Mouse (Mus musculus) left cerebral cortex, postnatal 25 days (tissue): ENCODE measurements around the gene Edc3. TPM values are rescaled to one million over a fixed set of nuclear protein-coding genes. Genes with fewer than 3 reads are reported as not detected.
A peak's percentile ranks its signal among the peaks of the same experiment; 100 is the strongest.
"Not testable (repeated sequence)": the region's sequence is repeated elsewhere in the genome, so short reads cannot be mapped to it uniquely, and the experiment has no call there.

ENCODE experiments used
- DNase-seq, 2 experiments: peaks; one replicate each; pipeline ENCODE4 v3.0.0; 2022; ENCODE audit warnings: low spot score in 2 of 2, mixed read lengths in 1 of 2
- intact Hi-C: fragments of 180-260 bp; cut with DNase I; formaldehyde crosslinking; loops from one replicate; pipeline ENCODE4 v1.15.1; 2025
- total RNA-seq, 2 experiments: library from RNA; stranded (reverse); gene quantifications; 2 replicates each; pipeline ENCODE4 v1.2.3; 2021

The Edc3 gene
- total RNA-seq, 2 experiments from 2014 or later: 12.9 to 13.5 TPM

DNA sequence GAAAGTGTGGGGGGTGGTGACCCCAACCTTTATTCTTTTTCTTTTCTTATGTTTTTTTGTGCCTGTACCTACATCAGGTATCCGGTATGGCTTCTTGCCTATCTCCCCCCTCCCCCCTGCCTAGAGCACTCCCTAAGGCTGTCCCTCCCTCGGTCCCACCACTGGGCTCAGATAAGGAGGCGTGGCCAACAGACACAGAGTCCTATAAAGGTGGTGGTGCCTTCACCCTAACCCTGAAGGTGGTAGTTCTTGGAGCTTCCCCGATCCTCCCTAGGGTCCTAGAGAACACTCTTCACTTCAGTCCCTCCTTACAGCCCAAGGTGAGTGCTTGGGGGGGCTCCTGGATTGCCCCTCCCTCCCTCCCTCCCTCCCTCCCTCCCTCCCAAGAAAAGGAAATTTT lies 11.0 kb upstream of the Edc3 start:
- intact Hi-C loops: no loop called here
- no peak for DNase-seq

DNA sequence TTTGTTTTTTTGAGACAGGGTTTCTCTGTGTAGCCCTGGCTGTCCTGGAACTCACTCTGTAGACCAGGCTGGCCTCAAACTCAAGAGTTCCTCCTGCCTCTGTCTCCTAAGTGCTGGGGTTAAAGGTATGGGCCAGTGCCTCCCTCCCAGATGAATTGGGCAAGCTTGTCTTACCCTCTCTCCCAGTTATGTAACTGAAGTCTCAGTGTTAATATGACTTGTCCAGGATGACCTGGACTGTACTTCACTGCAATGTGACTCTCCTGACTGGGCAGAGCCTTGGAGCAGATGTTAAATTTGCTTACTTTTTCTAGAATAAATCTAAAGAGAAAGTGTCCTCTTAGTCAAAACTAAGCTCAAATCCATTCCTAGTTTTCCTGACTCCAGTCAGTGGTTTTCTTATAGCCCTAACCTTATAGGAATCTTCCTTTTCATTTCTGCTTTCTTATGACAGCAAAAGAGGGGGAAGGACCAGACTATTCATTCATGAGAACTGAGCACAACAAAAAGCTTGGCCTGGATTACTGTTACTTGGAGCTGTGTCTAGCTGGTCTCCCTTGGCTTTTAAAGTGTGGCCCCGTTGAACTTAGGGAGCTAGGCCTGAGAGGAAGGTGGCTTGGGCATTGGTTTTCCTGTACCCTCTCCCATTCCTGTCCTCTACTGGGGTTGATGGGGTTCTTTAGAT lies 9.7 kb upstream of the Edc3 start:
- DNase-seq: peak; percentile 38 to 69
- intact Hi-C loops: no loop called here

DNA sequence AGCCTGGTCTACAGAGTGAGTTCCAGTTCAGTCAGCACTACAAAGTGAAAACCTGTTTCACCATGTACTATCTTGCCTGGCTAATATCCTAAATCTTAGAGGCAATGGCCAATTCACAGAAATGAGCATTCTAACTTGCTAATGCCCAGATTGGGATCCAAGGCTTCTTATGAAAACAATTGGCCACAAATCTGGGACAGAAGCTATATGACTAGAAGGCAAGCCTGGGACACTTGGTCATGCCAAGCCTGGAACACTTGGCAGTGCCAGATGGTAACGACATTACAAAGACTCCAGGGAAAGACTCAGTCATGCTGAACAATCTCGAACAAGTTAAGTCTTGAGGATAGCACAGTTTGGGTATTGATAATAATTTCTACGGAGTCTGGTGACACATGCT lies 1.8 kb upstream of the Edc3 start:
- intact Hi-C loops: no loop called here

DNA sequence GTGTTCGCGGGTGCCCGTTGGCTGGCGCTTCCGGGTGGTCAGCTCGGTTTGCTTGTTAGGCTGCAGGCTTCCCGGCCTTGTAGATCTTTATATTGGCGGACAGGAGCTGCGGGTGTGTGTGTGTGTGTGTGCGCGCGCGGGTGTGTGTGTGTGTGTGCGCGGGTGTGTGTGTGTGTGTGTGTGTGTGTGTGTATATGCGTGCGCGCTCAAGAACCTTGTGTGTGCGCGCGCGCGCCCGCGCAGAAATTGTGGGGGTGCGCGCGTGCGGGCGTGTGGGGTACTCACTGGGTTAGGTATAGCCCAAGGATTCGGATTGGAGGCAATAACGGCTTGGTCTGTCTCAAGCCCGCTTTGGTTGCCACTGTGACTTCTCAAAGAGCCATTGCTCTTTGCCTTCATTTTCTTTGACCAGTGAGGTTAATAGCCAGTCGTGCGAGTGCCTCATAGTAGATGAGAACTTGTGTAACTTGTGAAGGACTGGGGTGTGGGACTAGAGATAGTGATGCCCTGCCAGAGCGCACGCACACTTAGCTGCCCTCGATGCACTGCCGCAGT lies 457 bp downstream of the Edc3 start:
- DNase-seq: peak; percentile 64 to 65
- intact Hi-C loops: no loop called here

More for the DNA sequence above, 1.8 kb upstream of the Edc3 start:
- no peak for DNase-seq

DNA sequence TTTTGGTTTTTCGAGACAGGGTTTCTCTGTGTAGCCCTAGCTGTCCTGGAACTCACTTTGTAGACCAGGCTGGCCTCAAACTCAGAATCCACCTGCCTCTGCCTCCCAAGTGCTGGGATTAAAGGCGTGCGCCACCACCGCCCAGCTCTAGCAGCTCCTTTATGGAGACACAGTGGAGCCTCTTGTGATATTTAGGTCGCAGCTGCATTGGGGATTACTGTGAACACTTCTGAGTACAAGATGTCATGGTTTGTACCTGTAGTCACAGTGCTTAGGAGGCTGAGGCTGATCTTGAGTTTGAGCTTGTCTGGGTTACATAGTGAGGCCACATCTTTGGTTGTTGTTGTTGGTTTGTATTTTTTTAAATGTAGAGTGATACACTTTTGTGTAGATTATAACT lies 1.9 kb downstream of the Edc3 start:
- DNase-seq, intact Hi-C loops: not testable (repeated sequence)

DNA sequence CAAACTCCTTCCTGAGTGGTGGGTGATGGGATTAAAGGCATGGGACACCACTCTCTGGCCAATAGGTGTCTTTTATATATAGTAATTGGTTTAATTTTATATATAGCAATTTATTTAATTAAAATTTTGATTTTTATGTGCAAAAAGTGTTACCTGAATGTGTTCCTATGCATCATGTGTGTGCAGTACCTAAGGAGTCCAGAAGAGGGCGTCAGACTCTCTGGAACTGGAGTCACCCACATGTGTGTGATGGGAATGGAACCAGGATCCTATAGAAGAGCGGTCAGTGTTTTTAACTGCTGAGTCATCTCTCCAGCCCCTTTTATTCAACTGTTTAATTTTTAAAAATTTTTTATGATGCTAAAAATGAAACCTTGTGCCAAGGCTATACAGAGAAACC lies 3.9 kb downstream of the Edc3 start:
- DNase-seq: no peak

DNA sequence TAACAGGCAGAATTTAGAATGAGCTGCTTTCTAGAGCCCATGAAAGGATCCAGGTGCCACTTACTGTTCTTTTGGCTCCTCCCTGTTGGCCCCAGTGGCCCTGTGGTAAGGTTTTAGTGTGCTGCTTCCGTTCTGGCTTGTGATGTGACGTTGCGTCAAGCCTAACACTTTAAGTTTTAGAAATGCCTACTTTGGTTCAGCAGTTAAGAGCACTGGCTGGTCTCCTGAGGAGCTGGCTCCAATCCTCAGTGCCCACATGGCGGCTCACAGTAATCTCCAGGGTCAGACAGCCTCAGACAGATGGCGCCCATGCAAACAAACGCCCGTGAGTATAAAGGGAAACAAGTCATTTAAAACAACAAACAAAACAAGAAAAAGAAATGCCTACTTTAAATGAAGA lies 10.1 kb downstream of the Edc3 start:
- intact Hi-C loops: no loop called here
- DNase-seq: no peak

More for the DNA sequence above, 3.9 kb downstream of the Edc3 start:
- intact Hi-C loops: no loop called here

DNA sequence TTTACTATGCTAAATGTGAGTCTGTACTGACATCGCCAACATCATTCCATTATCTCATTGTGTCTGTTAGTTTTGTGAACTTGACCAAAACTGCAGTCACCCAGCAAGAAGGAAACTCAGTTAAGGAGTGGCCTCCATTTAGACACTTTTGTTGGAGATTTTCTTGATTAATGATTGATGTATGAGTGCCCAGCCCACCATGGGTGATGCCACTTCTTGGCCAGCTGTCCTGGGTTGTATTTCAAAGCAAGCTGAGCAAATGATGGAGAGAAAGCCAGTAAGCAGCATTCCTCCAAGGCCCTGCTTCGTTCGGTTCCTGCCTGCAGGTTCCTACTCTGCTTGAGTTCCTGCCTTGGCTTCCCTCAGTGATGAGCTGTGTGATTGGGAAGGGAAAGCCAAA lies 12.4 kb downstream of the Edc3 start:
- DNase-seq: no peak
- intact Hi-C loops: no loop called here

DNA sequence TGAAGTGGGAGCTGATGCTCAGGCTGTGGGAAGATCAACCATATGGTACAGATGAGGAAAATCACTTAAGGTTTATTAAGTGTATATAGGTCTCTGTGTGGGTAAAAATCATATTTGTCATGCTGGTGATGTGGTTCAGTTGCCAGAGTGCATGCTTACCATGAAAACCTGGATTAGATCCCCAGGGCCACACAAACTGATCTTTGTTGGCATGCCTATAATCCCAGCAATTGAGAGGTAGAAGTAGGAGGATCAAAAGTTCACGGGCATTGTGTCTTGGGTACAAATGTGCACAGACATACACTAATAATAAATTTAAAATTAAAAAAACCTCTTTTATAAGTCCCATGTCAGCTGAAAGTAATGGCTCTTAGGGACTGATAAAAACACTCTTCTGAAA lies 14.0 kb downstream of the Edc3 start:
- intact Hi-C loops: no loop called here
- DNase-seq: no peak

DNA sequence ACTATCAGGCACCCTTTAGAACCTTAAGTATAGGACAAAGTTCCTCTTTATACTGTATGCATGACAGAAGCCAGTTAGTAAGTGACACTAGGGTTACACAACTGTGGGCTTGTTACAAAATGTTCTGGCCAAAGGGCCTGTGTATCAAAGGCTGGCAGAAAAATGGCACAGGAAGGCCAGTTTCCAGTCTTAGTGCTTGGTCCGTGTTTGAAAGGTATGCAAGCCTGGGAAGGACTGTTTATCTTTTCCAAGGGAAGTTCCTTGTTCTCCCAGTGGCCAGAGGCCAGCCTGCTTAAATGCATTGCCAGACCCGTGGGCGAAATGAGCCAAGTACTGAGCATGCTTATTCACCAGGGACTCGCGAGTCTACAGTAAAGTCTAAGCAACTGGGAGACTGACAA lies 15.0 kb downstream of the Edc3 start:
- peak; percentile 44 to 50 for DNase-seq
- intact Hi-C loops: no loop called here

DNA sequence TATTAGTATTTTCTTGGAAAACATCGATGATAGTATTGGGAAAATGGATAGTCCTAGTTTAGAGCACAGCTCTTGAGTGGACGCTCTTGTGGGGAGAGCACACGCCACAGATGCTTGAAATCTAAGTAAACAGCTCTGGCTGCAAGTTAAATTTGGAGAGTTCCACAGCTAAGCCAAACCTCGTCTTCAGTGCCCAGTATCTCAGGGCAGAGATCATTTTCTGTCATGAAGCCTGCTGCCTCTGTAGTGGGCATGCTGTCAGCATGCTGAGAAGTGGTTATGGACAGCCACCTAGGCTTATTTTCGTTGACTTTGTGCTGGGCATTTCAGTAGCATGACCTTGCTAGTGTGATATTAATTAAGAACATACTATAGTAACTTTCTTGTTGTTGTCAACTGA lies 15.5 kb downstream of the Edc3 start:
- DNase-seq: no peak
- intact Hi-C loops: no loop called here

DNA sequence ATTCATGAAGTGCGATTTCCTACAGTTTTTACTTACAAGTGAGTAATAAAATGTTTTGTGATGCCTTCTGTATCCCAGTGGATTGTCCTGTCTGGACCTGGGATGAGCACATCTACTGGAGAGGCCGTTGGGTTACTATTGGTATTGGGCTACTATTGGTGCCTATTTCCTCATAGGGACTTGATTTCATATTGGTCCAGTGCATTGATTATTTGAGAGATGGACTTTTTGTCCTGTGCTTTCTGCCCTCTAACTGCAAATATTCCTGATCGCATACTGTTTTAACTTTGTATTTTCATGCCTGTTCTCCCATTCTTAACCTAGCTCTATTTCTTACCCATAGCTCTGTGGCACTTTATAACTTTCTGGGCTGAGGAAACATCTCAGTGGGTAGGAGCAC lies 16.4 kb downstream of the Edc3 start:
- intact Hi-C loops: no loop called here
- no peak for DNase-seq

DNA sequence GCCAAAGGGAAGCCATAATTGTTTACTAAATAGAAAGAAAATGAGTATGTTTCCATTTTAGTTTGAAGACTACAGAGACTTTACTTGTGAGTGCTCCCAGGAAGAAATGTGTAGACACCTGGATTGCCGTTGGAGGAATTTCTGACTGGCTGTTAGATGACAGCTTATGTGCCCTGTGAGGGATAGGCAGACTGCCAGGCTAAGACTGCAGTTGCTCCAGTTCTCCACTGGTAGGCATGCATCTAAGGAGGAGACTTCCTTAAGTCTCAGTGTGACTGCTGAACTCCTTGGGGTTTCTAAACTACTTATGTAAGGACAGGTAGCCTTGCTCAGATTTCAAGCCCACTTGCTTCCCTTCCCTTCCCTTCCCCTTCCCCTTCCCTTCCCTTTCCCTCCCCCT lies 20.0 kb downstream of the Edc3 start:
- intact Hi-C loops: no loop called here
- no peak for DNase-seq

DNA sequence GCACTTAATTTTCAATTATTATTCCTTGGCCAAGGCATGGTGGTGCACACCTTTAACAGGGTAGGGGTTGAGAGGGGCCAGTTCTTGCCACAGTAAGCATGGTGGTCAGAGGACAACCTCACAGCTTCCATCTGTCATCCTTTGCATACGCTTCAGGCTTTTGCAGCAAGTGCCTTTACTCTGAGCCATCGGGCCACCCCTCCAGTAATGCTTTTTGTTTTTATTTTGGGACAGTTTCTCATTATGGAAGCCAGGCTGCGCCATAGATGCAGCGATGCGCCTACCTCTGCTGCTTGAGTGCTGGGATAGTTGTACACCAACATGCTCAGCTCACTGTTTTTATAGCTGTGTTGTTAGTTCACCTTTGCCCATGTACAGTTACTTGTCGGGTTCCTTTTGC lies 25.3 kb downstream of the Edc3 start:
- no peak for DNase-seq
- intact Hi-C loops: no loop called here

DNA sequence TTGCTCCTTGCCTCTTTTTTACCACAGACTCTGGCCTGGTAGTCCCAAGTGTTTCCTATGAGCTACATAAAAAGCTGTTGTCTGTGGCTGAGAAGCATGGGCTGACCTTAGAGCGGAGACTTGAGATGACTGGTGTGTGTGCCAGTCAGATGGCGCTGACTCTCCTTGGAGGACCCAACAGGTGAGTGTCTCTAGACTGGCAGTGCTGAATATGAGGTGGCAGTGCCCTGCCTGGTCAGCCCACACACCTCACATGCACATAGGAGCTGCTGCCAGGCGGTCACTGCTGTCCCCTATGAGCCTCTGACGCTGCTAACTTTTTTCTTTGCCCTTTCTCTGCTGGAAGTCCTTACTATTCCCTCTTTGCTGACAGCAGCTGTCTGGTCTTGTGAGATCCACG lies 31.5 kb downstream of the Edc3 start:
- intact Hi-C loops: no loop called here
- DNase-seq: no peak

DNA sequence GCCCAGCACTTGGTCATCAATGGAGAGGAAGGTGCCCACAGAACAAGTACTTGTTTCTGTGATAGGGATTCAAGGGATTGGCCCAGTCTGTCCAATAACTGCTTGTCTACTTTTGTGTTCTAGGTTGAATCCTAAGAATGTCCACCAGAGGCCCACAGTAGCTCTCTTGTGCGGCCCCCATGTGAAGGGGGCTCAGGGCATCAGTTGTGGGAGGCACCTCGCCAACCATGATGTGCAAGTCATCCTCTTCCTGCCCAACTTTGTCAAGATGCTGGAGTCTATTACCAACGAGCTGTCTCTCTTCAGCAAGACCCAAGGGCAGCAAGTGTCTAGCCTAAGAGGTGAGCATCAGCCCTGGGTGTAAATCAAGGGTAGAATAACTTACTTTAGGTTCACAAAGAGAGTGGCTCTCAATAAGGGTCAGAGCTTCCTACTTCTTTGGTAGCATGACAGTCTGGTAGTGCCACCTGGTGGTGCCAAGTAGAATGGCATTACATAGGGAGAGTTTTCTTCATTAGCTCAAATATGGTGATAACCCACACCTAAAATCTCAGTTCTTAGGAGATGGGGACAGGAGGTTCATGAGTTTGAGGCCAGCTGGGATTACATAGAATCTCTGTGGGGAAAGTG lies 36.2 kb downstream of the Edc3 start:
- peak in 1 of 2 experiments; percentile 65 for DNase-seq
- intact Hi-C loops: loop anchor here (1.0 kb wide), 1 partner anchor 84 kb away; no protein-coding TSS in a partner anchor

DNA sequence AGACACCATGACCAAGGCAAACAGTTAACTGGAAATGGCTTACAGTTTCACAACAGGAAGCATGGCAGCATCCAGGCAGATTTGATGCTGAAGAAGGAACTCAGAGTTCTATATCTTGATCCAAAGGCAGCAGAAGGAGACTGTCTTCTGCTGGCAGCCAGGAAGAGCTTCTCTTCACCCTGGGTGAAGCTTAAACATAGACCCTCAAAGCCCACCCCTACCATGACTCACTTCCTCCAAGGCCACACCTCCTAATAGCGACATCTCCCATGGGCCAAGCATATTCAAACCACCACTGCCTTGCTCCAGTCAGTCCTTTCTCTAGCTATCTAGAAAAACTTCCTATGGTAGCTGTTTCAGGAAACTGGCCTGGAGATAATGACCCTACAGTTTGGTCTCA lies 38.7 kb downstream of the Edc3 start:
- intact Hi-C loops: no loop called here
- DNase-seq: no peak

DNA sequence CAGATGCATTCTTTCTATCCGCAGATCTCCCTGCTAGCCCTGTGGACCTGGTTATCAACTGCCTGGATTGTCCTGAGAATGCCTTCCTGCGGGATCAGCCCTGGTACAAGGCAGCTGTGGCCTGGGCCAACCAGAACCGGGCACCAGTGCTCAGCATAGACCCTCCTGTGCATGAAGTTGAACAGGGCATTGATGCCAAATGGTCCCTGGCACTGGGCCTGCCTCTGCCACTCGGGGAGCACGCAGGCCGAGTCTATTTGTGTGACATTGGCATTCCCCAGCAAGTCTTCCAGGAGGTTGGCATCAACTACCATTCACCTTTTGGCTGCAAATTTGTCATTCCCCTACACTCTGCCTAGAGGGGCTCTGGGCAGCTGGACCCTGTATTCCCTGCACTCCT lies 39.8 kb downstream of the Edc3 start:
- intact Hi-C loops: no loop called here
- DNase-seq: no peak

DNA sequence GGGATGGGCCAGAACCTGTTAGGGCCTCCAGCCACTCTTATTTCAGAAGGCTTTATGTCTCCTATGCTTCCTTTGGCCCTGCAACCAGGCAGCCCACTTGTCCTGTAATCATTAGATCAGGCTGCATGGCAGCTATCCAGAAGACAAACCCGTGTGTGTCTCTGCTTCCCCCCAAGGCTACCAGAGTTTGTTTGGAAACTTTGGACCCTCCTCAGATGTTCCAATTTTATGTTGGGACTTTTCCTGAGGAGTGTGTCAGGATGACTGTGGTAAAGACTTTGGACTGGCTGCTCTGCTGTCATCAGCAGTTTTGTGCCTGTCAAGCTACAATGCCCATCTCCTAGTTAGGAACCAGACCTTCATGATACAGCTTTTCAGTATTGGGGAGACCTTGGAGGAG lies 40.5 kb downstream of the Edc3 start:
- DNase-seq: no peak
- intact Hi-C loops: no loop called here

DNA sequence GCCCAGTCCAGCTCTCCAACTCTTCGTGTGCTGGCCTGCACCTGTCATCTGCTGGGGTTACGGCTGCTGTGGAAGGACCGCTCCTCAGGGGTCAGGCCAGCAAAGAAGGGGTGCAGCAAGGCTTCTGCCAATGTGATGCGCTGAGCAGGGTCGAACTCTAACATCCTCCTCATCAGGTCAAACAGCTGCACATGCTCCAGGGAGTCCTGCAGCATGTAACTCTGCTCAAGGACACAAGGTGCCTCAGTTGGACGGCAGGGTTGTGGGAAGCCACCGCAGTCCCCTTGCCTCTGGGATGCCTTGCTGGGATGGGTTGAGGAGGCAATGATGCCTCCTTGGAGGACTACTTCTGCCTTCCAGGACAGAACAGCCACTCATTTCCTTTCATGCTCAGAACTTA lies 42.6 kb downstream of the Edc3 start:
- DNase-seq: no peak
- intact Hi-C loops: no loop called here

DNA sequence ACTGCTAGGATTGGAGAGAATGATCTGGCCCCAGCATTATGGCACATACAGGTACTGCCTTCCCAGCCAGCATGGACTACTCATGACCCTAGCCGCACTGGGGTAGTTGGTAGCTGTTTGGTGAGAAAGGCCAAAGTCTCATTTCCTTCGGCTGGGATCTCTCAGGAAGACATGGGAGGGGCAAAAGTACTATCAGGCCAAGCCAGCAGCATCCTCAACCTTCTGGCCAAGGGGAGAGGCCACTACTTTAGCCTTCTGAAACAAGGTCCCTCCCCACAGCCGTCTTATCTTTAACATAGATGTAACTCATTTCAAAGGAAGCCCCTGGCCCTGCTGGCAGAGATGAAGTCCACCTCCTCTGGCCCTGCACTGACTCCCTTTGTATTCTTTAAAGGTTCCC lies 49.2 kb downstream of the Edc3 start:
- intact Hi-C loops: no loop called here
- no peak for DNase-seq
